Mouse (Mus musculus): Measurements from ENCODE around the gene Sptlc2. TPM values are rescaled to one million over a fixed set of nuclear protein-coding genes. Genes with fewer than 3 reads are reported as not detected.

Gene Sptlc2
- total RNA-seq (2021) = 10 to 100 TPM; 32.4 to 33.0 TPM
- long read RNA-seq, experiment 1, full-length matches to known transcripts = 12 of 15 reads
- long read RNA-seq, experiment 1, partial matches to known transcripts = 1 of 15 reads
- long read RNA-seq, experiment 1, other reads (novel, unspliced or antisense) = 2 of 15 reads
- long read RNA-seq, experiment 2, full-length matches to known transcripts = 19 of 23 reads
- long read RNA-seq, experiment 2, partial matches to known transcripts = 0 of 23 reads
- long read RNA-seq, experiment 2, other reads (novel, unspliced or antisense) = 4 of 23 reads

GRCm38 (mm10) chr12:87388122-87388774 lies at the start of gene Sptlc2:
Gene Sptlc2 (minus strand): TSS chr12:87388355.
- Histone ChIP-seq H3K27ac (peak within 1 kb of the TSS; percentile 86), H3K4me3 (peak within 1 kb of the TSS; percentile 81)
- DNase-seq (ENCODE audit: extremely low spot score in 1 of 2, low spot score in 2 of 2) = peak; percentile 99
- peak; percentile 36 for TF ChIP-seq CTCF (IDR thresholded peaks at IDR 0.05)
- intact Hi-C loops (cut with DNase I) = no loop called here

GRCm38 (mm10) chr12:87428885-87429284 lies 40.7 kb upstream of the Sptlc2 start:
- Histone ChIP-seq H3K4me3 (no peak overlapping the region), H3K27ac (no peak overlapping the region)
- DNase-seq (ENCODE audit: extremely low spot score in 1 of 2, low spot score in 2 of 2) = no peak
- intact Hi-C loops (cut with DNase I) = no loop called here
- no peak for TF ChIP-seq CTCF (IDR thresholded peaks at IDR 0.05)

GRCm38 (mm10) chr12:87428295-87428694 lies 40.1 kb upstream of the Sptlc2 start:
- Histone ChIP-seq H3K27ac (no peak overlapping the region), H3K4me3 (no peak overlapping the region)
- intact Hi-C loops (cut with DNase I) = no loop called here
- no peak for TF ChIP-seq CTCF (IDR thresholded peaks at IDR 0.05)
- no peak for DNase-seq (ENCODE audit: extremely low spot score in 1 of 2, low spot score in 2 of 2)

GRCm38 (mm10) chr12:87426354-87427031 lies 38.3 kb upstream of the Sptlc2 start:
- intact Hi-C loops (cut with DNase I) = no loop called here
- Histone ChIP-seq H3K27ac (no peak overlapping the region), H3K4me3 (no peak overlapping the region)
- no peak for DNase-seq (ENCODE audit: extremely low spot score in 1 of 2, low spot score in 2 of 2)
- no peak for TF ChIP-seq CTCF (IDR thresholded peaks at IDR 0.05)

GRCm38 (mm10) chr12:87424516-87424915 lies 36.4 kb upstream of the Sptlc2 start:
- TF ChIP-seq CTCF (IDR thresholded peaks at IDR 0.05) = no peak
- intact Hi-C loops (cut with DNase I) = no loop called here
- no peak for DNase-seq (ENCODE audit: extremely low spot score in 1 of 2, low spot score in 2 of 2)
- Histone ChIP-seq H3K4me3 (no peak overlapping the region), H3K27ac (no peak overlapping the region)

GRCm38 (mm10) chr12:87423700-87424099 lies 35.5 kb upstream of the Sptlc2 start:
- Histone ChIP-seq H3K27ac (no peak overlapping the region), H3K4me3 (no peak overlapping the region)
- intact Hi-C loops (cut with DNase I) = no loop called here
- no peak for TF ChIP-seq CTCF (IDR thresholded peaks at IDR 0.05)
- DNase-seq (ENCODE audit: extremely low spot score in 1 of 2, low spot score in 2 of 2) = no peak

GRCm38 (mm10) chr12:87421708-87422507 lies 33.8 kb upstream of the Sptlc2 start:
- intact Hi-C loops (cut with DNase I) = no loop called here
- Histone ChIP-seq H3K4me3 (no peak overlapping the region), H3K27ac (no peak overlapping the region)
- DNase-seq (ENCODE audit: extremely low spot score in 1 of 2, low spot score in 2 of 2) = no peak
- TF ChIP-seq CTCF (IDR thresholded peaks at IDR 0.05) = no peak

- Histone ChIP-seq H3K4me3 (no peak overlapping the region), H3K27ac (no peak overlapping the region)
- no peak for TF ChIP-seq CTCF (IDR thresholded peaks at IDR 0.05)
- intact Hi-C loops (cut with DNase I) = loop anchor here (10.0 kb wide), 1 partner anchor 615 kb away; no protein-coding TSS in a partner anchor
- DNase-seq (ENCODE audit: extremely low spot score in 1 of 2, low spot score in 2 of 2) = no peak
These were observed 31.9 kb upstream of the Sptlc2 start for GRCm38 (mm10) chr12:87419974-87420485.

- DNase-seq (ENCODE audit: extremely low spot score in 1 of 2, low spot score in 2 of 2) = no peak
- intact Hi-C loops (cut with DNase I) = loop anchor here (10.0 kb wide), 1 partner anchor 616 kb away; no protein-coding TSS in a partner anchor
- TF ChIP-seq CTCF (IDR thresholded peaks at IDR 0.05) = no peak
- H3K27ac ChIP-seq = no peak overlapping the region
- H3K4me3 ChIP-seq = no peak overlapping the region
These were observed 30.8 kb upstream of the Sptlc2 start for GRCm38 (mm10) chr12:87418921-87419320.

GRCm38 (mm10) chr12:87416690-87417089 lies 28.5 kb upstream of the Sptlc2 start:
- DNase-seq (ENCODE audit: extremely low spot score in 1 of 2, low spot score in 2 of 2) = peak; percentile 25 to 35
- no peak overlapping the region for H3K27ac ChIP-seq
- no peak overlapping the region for H3K4me3 ChIP-seq
- TF ChIP-seq CTCF (IDR thresholded peaks at IDR 0.05) = peak; percentile 66
- intact Hi-C loops (cut with DNase I) = loop anchor here (2.0 to 10.0 kb wide), 2 partner anchors 150 to 618 kb away; partner anchors contain the start of genes Ahsa1 and Vipas39

GRCm38 (mm10) chr12:87415358-87415757 lies 27.2 kb upstream of the Sptlc2 start:
- no peak overlapping the region for H3K4me3 ChIP-seq
- intact Hi-C loops (cut with DNase I) = loop anchor here (10.0 kb wide), 1 partner anchor 619 kb away; no protein-coding TSS in a partner anchor
- H3K27ac ChIP-seq = no peak overlapping the region
- no peak for DNase-seq (ENCODE audit: extremely low spot score in 1 of 2, low spot score in 2 of 2)
- TF ChIP-seq CTCF (IDR thresholded peaks at IDR 0.05) = no peak

Data from left cerebral cortex, adult 2 months (tissue).